Mouse (Mus musculus) left cerebral cortex, adult 8-10 months (tissue): Measurements from ENCODE around the gene Gdf15. TPM values are rescaled to one million over a fixed set of nuclear protein-coding genes. Genes with fewer than 3 reads are reported as not detected.

Experiments
- DNase-seq, 2 experiments: peaks; one replicate each; pipeline ENCODE4 v3.0.0; 2022; ENCODE audit warnings: low spot score in 2 of 2
- total RNA-seq, 4 experiments: library from RNA; stranded (reverse); gene quantifications; 2 replicates each; pipeline ENCODE4 v1.2.4; 2022

The Gdf15 gene
- total RNA-seq, 4 experiments from 2014 or later: not detected

DNA sequence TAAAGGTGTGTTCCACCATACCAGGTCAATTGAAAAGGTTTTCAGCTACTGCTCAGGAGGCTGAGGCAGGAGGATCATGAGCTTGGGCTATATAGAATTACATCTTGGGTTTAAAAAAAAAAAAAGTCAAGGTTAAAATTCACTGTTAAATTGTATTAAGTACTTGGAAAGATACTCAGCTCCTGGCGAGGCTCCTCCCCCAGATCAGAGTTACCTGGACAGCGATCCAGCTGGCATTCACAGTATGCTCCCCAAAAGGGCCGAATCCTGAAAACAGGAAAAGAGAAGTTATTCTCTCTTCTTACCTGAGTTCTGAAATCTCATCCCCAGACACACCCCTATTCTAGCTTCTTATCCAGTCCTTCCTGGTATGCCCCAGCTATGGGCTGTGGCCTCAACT is 25.0 kb upstream of the Gdf15 start:
- DNase-seq: no peak

DNA sequence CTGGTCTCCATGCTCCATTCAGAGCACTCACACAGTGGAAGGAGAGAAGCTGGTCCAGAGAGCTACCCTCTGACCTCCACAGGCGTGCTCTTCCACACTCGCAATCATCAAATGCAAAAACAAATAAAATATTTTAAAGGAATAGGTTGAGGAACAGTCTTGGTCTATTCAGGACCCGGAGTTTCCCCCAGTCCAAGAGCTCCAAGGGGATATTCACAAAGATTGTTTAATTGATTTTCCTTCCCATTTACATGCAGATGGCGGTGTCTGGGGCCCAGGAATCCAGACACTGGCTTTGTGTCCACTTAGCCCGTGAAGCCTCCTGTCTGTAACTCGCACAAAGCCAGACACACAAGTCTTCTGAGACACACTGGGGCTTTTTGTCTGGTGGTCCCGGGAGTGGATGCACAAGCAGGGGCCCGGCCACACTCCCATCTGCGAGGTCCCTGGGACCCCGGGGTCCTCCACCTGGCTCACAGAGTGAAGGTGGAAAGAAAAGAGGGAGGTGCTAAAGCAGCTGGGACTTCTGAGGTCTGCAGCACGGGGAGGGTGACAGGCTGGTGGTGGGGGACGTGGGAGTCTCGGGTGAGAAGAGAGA is 24.0 kb upstream of the Gdf15 start:
- no peak for DNase-seq

DNA sequence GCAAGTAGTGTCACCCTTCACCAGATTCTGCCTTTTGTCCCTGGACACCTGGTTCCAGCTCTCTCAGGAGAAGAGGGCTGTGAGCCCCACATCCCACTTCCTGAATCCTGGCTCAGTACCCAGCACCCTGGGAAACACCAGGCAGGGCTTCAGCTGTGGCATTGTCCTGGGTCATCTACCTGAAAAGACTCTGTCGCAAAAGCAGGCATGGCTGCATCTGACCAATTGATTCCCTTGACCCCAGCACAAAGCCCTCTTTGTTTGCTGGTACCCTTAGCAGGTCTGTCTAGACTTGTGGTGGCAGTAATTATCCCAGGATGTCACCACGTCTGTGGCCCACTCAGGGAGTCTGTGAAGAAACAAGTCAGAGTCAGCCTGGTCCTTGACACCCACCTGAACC is 23.2 kb upstream of the Gdf15 start:
- no peak for DNase-seq

DNA sequence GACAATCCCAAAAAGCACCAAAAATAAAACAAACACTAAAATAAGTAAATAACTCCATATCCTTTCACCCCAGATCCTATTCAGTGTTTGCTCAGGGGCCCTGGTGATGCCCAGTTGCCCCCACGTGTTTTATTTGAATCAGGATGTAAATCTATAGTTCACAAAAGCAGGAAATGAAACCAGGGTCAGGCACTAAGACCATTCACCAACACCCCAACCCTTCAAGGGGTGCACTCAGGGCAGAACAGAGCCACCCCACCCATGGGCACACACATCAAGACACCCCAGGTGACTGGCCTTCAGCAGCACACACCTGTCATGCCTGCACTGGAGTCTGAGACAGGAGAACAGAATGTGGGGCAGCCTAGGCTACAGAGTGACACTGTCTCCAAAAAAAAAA is 21.9 kb upstream of the Gdf15 start:
- no peak for DNase-seq

DNA sequence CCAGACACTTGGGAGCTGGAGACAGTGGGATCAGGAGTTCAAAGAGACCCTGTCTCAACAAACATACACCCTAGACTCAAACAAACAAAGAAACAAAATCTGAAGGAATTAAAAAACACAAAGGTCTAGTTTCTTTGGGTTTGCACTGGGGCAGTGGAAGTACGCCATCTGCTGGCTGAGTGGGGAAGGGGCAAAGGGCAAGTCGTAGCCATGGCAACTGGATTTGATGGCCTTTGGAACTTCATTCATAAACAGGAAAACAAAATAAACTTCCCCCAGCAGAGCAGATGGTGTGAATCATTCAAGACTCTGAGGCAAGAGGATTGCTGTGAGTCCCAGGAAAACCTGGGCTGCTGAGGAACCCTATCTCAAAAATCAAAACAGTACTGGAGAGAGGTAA is 21.0 kb upstream of the Gdf15 start:
- DNase-seq: no peak

DNA sequence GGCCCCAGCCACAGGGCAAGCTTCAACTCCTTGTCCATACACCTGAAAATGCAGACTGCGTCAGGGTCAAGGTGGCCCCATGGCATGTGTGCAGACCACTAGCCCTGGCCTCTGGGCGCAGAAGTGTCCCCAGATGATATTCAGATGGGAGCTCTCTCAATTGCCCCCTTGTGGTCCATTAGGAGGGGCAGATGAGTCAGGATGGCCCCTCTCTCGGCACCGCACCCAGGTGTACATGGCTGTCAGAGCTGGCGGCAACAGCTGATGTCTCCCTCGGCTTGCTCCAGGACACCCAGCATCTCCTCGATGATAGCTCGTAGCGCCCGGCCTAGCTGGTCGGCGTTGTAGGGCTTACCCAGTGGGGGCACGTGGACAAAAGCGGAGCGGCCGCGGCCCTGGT is 18.1 kb upstream of the Gdf15 start:
- no peak for DNase-seq

DNA sequence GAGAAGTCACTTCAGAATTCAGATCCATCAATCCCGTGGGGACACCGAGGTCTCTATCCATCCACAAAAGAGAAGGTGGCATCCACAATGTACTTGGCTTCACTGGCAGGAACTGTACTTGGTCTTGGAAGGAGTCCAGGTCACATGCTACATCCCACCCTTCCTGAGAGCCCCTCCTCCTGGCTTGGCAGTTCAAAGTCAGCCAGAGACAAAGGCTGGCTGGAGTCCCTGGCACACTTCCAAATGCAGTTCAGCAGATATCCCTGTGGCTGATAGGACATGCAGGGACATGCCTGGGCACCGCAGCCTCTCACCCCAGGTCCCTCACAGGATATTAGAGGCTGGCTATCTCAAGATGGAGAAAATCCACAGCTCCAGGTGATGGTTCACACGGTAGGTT is 17.1 kb upstream of the Gdf15 start:
- no peak for DNase-seq

DNA sequence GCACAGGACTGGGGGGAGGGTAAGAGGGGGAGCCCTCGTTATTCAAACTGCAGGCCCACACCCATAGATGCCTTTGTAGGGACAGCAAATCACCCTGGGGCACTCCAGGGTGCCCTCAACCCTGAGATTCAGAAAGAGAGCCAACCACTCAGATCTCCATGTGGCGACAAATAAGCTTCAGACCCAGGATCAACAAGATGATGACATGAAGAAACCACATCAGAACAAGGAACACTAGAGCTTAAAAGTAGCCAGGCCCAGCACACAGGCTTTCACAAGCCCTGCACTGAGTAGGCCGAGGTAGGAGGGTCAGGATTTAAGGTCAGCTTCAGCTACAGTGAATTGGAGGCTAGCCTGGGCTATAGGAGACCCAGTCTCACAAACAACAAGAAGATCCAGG is 16.7 kb upstream of the Gdf15 start:
- DNase-seq: no peak

DNA sequence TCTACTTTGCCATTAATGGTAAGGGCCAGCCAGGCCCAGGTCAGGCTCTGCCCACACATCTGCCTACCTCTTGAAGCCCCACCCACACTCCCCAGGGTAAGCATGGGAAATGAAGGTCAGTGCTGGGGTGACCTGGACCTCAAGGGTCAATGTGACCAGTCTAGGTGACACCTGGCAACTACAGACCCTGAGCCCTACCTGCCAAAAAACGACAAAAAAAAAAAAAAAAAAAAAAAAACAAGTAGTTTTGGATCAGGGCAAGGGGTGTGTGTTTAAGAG is 15.8 kb upstream of the Gdf15 start:
- no peak for DNase-seq

DNA sequence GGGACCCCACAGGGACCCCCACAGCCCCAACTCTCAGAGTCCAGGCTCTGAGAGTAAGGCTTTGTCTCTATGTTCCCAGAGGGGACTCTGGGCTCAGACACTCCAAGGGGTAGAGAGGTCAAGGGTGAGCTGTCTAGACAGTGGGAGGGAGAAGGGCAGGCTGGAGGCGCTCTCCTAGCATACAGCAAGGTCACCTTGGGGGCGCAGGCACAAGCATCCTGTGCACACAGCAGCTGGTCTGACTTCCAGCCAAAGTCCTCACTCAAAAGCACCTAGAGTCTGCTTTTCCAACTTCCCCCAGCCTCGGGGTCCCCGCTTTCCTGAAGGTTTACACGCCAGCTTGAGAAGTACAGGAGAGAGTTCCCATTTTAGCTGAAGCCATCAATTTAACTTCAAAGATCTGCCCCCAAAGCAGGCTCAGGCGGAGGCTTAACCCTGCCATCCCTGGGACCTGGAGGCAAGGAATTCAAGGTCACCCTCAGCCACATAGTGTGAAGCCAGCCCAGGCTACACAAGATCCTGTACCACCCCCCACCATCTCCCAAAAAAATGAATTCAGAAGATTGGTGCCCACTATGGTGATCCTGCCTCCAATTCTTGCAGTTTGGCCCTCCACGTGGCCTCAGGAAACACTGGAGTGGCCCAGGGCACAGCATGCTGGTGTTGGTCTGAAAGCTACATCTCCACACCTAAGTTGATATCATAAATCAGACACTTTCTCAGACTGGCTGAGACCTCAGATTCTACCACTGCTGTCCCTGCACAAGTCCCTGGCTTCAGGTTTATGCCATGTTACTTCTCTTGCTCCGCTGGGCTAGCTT is 15.3 kb upstream of the Gdf15 start:
- no peak for DNase-seq

DNA sequence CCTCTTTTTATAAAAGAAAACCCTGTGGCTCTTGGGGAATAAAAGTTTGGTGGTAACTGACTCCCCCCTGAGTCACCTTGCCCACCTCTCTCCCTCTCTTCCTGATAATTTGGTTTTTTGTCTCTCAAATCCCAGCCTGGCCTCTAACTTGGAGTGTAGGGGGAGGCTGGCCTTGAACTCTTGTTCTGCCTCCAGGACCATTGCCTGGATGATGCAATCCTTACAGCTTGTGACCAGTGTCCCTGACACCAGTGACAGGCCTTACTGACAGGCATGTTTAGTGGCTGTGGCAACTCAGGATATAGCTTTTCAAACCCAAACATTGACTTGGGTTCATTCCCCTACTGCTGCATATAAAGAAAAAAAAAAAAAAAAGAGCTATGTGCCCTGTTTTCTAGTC is 14.5 kb upstream of the Gdf15 start:
- no peak for DNase-seq

DNA sequence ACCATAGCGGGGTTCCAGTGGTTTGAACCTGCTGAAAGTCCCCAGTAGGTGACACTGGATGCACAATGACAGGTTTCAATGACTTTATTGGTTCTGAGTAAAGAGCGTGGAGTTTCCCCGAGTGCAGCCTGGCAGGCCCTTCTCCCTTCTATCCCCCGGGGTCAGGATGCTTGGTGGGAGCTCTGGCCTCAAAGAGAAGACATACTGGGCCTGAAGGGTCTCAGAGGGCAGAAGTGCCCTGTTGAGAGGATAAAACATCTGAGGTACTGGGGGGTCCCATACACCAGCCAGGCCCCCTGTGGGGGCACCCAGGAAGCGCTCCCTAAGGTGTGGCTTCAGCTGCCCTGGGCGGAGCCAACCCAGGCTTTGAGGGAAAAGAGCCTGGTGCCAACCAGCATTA is 14.1 kb upstream of the Gdf15 start:
- DNase-seq: no peak

DNA sequence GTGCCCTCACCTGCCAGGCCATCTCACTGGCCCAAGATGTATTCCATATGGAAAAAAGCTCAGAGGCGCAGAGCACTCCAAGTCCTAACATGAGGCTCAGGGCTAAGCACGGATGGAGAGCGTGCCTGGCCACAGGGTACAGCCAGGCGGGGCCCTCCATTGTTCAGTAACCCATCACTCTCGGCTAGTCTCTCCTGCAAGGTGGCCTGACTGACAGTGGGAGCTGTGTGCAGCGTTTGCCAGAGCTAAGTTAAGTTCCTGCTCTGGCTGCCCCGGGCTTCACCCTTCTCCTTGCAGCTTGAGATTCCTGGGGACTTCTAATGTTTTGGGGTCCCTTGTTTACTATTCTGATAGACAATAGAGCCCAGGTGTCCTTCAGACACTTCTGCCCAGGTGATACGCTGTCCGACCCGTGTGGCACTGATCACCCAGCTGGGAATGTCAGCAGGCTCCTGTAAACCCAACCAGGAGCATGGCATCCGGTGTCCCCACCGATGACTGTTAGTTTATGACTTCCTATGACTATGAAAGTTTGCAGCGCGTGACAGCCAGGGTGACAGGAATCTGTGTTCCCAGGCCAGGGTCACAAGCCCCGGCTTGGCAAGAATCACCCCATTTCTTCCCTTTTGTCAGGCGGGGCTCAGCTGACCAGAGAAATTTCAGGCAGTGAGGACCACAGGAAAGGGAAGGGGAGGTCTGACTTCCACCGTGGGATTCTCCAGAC is 13.4 kb upstream of the Gdf15 start:
- no peak for DNase-seq

DNA sequence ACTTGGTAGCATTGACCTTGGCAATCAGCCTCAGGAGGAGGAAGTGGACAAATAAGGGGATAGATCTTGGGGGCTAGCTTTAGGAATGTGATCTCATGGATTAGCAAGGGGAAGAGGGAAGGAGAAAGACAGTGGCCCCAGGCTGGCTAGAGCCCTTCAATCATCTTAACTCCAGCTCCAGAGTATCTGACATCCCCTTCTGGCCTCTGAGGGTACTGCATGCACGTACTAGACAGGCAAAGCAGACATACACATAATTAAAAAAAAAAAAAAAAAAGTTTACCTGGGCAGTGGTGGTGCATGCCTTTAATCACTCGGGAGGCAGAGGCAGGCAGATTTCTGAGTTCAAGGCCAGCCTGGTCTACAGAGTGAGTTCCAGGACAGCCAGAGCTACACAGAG is 11.8 kb upstream of the Gdf15 start:
- DNase-seq: no peak

DNA sequence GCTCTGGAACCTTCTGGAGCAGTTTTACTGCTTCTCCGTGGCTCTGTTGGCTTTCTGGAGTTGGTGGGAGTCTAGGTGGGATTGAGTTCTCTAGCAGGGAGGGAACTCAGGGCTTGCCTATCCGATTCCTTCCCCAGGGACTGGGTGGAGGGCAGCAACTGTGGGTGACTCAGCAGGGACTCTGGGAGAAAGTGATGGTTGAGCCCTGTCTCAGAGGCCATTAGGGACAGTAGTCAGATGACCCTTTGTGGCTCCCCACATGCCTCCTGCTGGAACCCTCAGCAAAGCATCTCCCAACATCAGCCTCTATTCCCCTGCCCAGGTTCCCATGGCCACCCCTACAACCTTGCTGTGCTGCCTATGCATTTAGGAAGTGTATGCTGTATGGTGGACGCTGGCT is 10.8 kb upstream of the Gdf15 start:
- no peak for DNase-seq

DNA sequence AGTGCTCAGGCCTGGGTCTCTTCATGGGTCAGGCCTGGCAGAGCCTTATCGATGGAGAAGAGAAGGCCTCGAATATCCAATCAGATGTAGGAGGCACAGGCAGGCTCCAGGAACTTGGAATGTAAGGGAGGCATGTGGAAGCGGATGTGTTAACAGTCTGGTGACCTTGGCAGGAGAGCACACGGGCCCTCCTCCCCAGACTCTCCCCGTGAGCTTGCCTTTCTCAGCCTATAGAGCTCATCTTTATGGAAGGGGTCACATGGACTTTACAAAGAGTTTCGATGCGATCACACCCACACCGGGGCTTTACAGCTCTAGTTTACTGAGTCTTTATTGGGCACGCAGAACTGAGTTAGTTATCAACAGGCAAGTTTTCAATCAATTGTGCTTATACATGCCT is 6.5 kb upstream of the Gdf15 start:
- DNase-seq: no peak

DNA sequence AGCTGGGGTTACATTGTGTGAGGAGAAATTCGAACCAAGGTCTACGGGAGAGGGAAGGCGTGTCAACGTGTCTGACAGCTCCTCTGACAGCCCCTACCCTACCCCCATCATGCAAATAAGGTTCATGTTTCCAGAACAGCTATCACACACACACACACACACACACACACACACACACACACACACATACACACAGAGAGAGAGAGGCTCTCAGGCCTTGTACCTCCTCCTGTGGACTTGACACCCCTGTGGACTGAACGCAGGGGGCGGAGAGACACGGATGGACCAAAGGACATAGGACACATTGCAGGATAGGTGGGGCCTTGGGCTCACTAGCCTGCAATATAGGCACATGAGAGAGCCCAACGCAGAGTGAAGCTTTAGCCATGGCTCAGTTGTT is 4.6 kb upstream of the Gdf15 start:
- no peak for DNase-seq

DNA sequence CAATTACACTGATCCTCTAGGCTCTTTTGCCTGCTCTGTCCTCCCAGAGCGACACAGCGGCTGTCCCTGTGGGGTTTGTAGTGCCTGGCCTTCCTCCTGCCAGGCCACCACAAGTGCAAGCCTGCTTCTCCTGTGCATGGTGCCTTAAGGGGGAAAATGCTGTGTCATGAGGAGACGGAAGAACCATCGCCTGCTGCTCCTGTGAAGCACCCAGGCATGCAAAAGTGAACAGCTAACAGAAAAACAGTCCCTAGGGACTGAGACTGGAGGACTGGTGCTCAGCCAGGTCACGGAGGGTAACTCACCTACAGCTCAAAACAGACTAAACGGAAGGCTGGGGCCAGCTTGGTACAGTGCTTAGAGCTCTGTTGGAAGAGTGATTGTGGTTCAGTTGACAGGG is 3.3 kb upstream of the Gdf15 start:
- no peak for DNase-seq

DNA sequence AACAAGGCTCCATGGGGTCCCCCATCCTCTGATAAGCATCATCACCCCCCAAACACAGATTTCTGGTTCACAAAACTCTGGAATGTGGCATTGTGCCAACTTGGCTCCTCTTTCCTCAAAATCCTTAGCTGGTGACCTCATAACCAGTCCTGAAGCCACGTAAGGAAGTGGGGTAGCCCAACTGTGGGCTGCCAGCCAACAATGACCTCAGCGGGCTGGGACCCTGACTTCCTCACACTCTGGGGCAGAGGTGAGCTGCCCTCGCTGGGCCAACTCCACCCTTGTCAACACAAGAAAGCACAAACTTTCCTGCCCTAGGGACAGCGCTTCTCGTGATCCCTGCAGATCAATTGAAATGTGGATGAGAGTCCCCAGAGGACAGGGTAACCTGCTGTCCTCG is 1.8 kb upstream of the Gdf15 start:
- DNase-seq: no peak

DNA sequence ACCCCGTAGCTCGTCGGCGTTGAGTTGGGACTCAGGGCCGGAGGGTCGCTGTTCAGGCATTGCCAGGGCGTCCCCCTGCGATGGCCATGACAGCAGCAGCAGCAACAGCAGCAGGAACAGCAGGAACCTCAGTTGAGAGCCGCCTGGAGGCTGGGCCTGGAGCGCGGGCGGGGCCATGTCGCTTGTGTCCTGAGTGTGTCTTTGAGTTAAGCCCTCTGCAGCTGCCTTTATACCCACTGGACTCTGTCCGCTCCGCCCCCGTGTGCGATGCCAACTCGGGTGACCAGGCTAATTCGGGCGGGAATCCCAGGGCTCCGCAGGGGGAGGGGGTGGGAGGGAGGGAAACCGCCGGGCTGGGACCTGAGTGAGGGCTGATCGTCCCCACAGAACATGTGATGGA is 820 bp downstream of the Gdf15 start:
- DNase-seq: no peak

DNA sequence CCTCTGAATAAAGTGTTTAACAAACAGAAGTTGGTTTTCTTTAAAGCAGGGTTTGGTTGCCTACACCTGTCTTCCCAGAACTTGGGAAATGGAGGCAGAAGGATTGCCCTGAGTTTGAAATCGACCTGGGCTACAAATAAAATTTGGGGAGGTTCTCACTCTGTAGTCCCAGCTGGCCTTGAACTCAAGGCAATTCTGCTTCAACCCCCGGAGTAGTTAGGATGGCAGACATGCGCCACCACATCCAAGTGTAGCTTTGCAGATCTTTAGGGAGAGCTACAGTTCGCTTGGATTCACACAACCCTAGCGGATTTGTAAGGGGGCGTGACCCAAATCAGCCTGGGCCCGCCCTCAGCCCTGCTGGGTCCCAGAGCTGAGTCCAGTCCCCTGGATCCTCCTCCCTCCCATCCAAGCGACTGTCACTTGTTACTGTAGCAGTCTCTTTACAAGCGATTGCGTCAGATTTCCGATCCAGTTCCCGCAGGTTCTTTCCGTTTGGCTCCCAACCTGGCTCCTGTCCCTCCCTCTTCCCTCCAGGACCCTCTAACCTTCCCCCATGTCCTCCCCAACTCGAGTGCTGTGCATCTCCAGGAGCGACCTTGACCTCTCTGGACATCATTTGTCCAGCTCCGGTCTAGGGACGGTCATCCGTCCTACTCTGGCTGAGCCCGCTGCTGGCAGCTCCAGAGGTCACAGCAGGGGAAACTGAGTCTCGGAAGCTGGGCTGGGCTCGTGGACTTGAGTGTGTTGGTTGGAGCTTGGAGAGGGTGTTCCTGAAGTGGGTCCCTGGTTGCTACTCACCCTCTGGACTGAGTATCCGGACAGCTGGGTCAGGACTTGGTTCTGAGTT is 1.5 kb downstream of the Gdf15 start:
- DNase-seq: no peak
